Mouse (Mus musculus): ENCODE measurements around the gene Cttn. TPM values are rescaled to one million over a fixed set of nuclear protein-coding genes. Genes with fewer than 3 reads are reported as not detected.

Cttn gene
- polyA plus RNA-seq, 1 experiment = 126 TPM

GRCm38 (mm10) chr7:144450661-144451060 is 20.1 kb downstream of the Cttn start:
- no peak for DNase-seq (ENCODE audit: low read depth, low spot score)

GRCm38 (mm10) chr7:144449637-144450570 is 20.9 kb downstream of the Cttn start:
- DNase-seq (ENCODE audit: low read depth, low spot score) = peak; percentile 57
- WGBS = 37% methylated on average over 13 of the region's 13 CpGs

More at GRCm38 (mm10) chr7:144450661-144451060, 20.1 kb downstream of the Cttn start:
- WGBS = 92% methylated on average over 9 of the region's 9 CpGs

- 93% methylated on average over 1 of the region's 1 CpGs for WGBS
- no peak for DNase-seq (ENCODE audit: low read depth, low spot score)
Measured at GRCm38 (mm10) chr7:144448186-144448585, 22.6 kb downstream of the Cttn start.

- WGBS = 87% methylated on average over 3 of the region's 3 CpGs
- no peak for DNase-seq (ENCODE audit: low read depth, low spot score)
Measured at GRCm38 (mm10) chr7:144447146-144447545, 23.7 kb downstream of the Cttn start.

- no peak for DNase-seq (ENCODE audit: low read depth, low spot score)
- 89% methylated on average over 7 of the region's 7 CpGs for WGBS
Measured at GRCm38 (mm10) chr7:144444788-144445187, 26.0 kb downstream of the Cttn start.

GRCm38 (mm10) chr7:144441976-144442375 is 28.8 kb downstream of the Cttn start:
- 93% methylated on average over 4 of the region's 4 CpGs for WGBS
- DNase-seq (ENCODE audit: low read depth, low spot score) = no peak

GRCm38 (mm10) chr7:144441466-144441865 is 29.3 kb downstream of the Cttn start:
- DNase-seq (ENCODE audit: low read depth, low spot score) = no peak
- 86% methylated on average over 11 of the region's 11 CpGs for WGBS

- WGBS = 97% methylated on average over 7 of the region's 7 CpGs
Measured at GRCm38 (mm10) chr7:144438811-144439210, 32.0 kb downstream of the Cttn start.

GRCm38 (mm10) chr7:144432920-144433319 is 37.9 kb downstream of the Cttn start:
- DNase-seq (ENCODE audit: low read depth, low spot score) = no peak

More at GRCm38 (mm10) chr7:144438811-144439210, 32.0 kb downstream of the Cttn start:
- no peak for DNase-seq (ENCODE audit: low read depth, low spot score)

GRCm38 (mm10) chr7:144427460-144427859 is 43.3 kb downstream of the Cttn start:
- no peak for DNase-seq (ENCODE audit: low read depth, low spot score)
- WGBS = 79% methylated on average over 3 of the region's 3 CpGs

More at GRCm38 (mm10) chr7:144432920-144433319, 37.9 kb downstream of the Cttn start:
- WGBS = 43% methylated on average over 2 of the region's 2 CpGs

- WGBS = 80% methylated on average over 3 of the region's 3 CpGs
- no peak for DNase-seq (ENCODE audit: low read depth, low spot score)
Measured at GRCm38 (mm10) chr7:144426594-144426993, 44.2 kb downstream of the Cttn start.

- DNase-seq (ENCODE audit: low read depth, low spot score) = no peak
- WGBS = 9% methylated on average over 8 of the region's 8 CpGs
Measured at GRCm38 (mm10) chr7:144425953-144426352, 44.9 kb downstream of the Cttn start.

GRCm38 (mm10) chr7:144421478-144421877 is 49.3 kb downstream of the Cttn start:
- DNase-seq (ENCODE audit: low read depth, low spot score) = no peak
- 77% methylated on average over 6 of the region's 6 CpGs for WGBS

GRCm38 (mm10) chr7:144420552-144420951 is 50.3 kb downstream of the Cttn start:
- WGBS = 65% methylated on average over 16 of the region's 16 CpGs
- DNase-seq (ENCODE audit: low read depth, low spot score) = no peak

- 22% methylated on average over 16 of the region's 16 CpGs for WGBS
- peak; percentile 51 for DNase-seq (ENCODE audit: low read depth, low spot score)
Measured at GRCm38 (mm10) chr7:144417644-144418343, 53.0 kb downstream of the Cttn start.

GRCm38 (mm10) chr7:144417234-144417633 is 53.6 kb downstream of the Cttn start:
- DNase-seq (ENCODE audit: low read depth, low spot score) = no peak
- WGBS = 53% methylated on average over 2 of the region's 2 CpGs

- no peak for DNase-seq (ENCODE audit: low read depth, low spot score)
- WGBS = 52% methylated on average over 4 of the region's 4 CpGs
Measured at GRCm38 (mm10) chr7:144415795-144416194, 55.0 kb downstream of the Cttn start.

GRCm38 (mm10) chr7:144414632-144415031 is 56.2 kb downstream of the Cttn start:
- 31% methylated on average over 5 of the region's 5 CpGs for WGBS
- no peak for DNase-seq (ENCODE audit: low read depth, low spot score)

- WGBS = 52% methylated on average over 22 of the region's 22 CpGs
- DNase-seq (ENCODE audit: low read depth, low spot score) = no peak
Measured at GRCm38 (mm10) chr7:144411967-144412906, 58.6 kb downstream of the Cttn start.

All from large intestine, adult 2 months (tissue).